Mouse (Mus musculus) embryonic fibroblast, embryonic 13.5 days (primary cell): ENCODE data around the gene Prickle2.

Source experiments
- CTCF ChIP-seq: IDR thresholded peaks from 2 replicates; pipeline ENCODE4 v1.5.1; 2011; ENCODE audit warnings: mild to moderate bottlenecking, control low read depth, low read length, moderate library complexity, borderline replicate concordance; ENCODE audit not compliant: insufficient read depth
- POLR2A ChIP-seq: IDR thresholded peaks from 2 replicates; pipeline ENCODE4 v1.6.1; 2011; ENCODE audit warnings: low read depth, mild to moderate bottlenecking, control low read depth, low read length, moderate library complexity

GRCm38 (mm10) chr6:92345151-92345550 lies 360.8 kb downstream of the Prickle2 start:
- TF ChIP-seq CTCF (no peak), POLR2A (no peak)
